Mouse (Mus musculus): ENCODE results near the gene Git2.

Git2 gene

GRCm38 (mm10) chr5:114775056-114775979, at the start of gene Git2:
Gene Git2, minus strand, starts transcription at chr5:114775517.
- DNase-seq (ENCODE audit: low read depth in 2 of 2, low spot score in 2 of 2): peak; percentile 15 to 19

GRCm38 (mm10) chr5:114824197-114824596, 48.9 kb upstream of the Git2 start:
- peak; percentile 28 to 67 for DNase-seq (ENCODE audit: low read depth in 2 of 2, low spot score in 2 of 2)

- peak in 1 of 2 experiments; percentile 44 for DNase-seq (ENCODE audit: low read depth in 2 of 2, low spot score in 2 of 2)
Measured at GRCm38 (mm10) chr5:114822796-114823688, 47.7 kb upstream of the Git2 start, which contains the start of gene 1500011B03Rik. Gene 1500011B03Rik, minus strand, starts transcription at chr5:114823468.

GRCm38 (mm10) chr5:114818124-114818523, 42.8 kb upstream of the Git2 start:
- DNase-seq (ENCODE audit: low read depth in 2 of 2, low spot score in 2 of 2): no peak

- DNase-seq (ENCODE audit: low read depth in 2 of 2, low spot score in 2 of 2): no peak
Measured at GRCm38 (mm10) chr5:114816599-114816998, 41.3 kb upstream of the Git2 start.

GRCm38 (mm10) chr5:114813525-114814181, 38.3 kb upstream of the Git2 start:
- DNase-seq (ENCODE audit: low read depth in 2 of 2, low spot score in 2 of 2): peak; percentile 61 to 75

- DNase-seq (ENCODE audit: low read depth in 2 of 2, low spot score in 2 of 2): no peak
Measured at GRCm38 (mm10) chr5:114809826-114810225, 34.5 kb upstream of the Git2 start.

- DNase-seq (ENCODE audit: low read depth in 2 of 2, low spot score in 2 of 2): no peak
Measured at GRCm38 (mm10) chr5:114809181-114809756, 34.0 kb upstream of the Git2 start.

- DNase-seq (ENCODE audit: low read depth in 2 of 2, low spot score in 2 of 2): no peak
Measured at GRCm38 (mm10) chr5:114808385-114808784, 33.1 kb upstream of the Git2 start.

GRCm38 (mm10) chr5:114807893-114808292, 32.6 kb upstream of the Git2 start:
- DNase-seq (ENCODE audit: low read depth in 2 of 2, low spot score in 2 of 2): no peak

GRCm38 (mm10) chr5:114807468-114807867, 32.2 kb upstream of the Git2 start:
- no peak for DNase-seq (ENCODE audit: low read depth in 2 of 2, low spot score in 2 of 2)

GRCm38 (mm10) chr5:114807063-114807462, 31.7 kb upstream of the Git2 start:
- DNase-seq (ENCODE audit: low read depth in 2 of 2, low spot score in 2 of 2): no peak

GRCm38 (mm10) chr5:114806636-114807035, 31.3 kb upstream of the Git2 start:
- no peak for DNase-seq (ENCODE audit: low read depth in 2 of 2, low spot score in 2 of 2)

- peak; percentile 28 to 33 for DNase-seq (ENCODE audit: low read depth in 2 of 2, low spot score in 2 of 2)
Measured at GRCm38 (mm10) chr5:114805436-114806350, 30.4 kb upstream of the Git2 start.

GRCm38 (mm10) chr5:114804958-114805357, 29.6 kb upstream of the Git2 start:
- no peak for DNase-seq (ENCODE audit: low read depth in 2 of 2, low spot score in 2 of 2)

GRCm38 (mm10) chr5:114804335-114804734, 29.0 kb upstream of the Git2 start:
- no peak for DNase-seq (ENCODE audit: low read depth in 2 of 2, low spot score in 2 of 2)

- no peak for DNase-seq (ENCODE audit: low read depth in 2 of 2, low spot score in 2 of 2)
Measured at GRCm38 (mm10) chr5:114803231-114803630, 27.9 kb upstream of the Git2 start.

- no peak for DNase-seq (ENCODE audit: low read depth in 2 of 2, low spot score in 2 of 2)
Measured at GRCm38 (mm10) chr5:114801841-114802240, 26.5 kb upstream of the Git2 start.

GRCm38 (mm10) chr5:114801049-114801448, 25.7 kb upstream of the Git2 start:
- no peak for DNase-seq (ENCODE audit: low read depth in 2 of 2, low spot score in 2 of 2)

GRCm38 (mm10) chr5:114799848-114800247, 24.5 kb upstream of the Git2 start:
- no peak for DNase-seq (ENCODE audit: low read depth in 2 of 2, low spot score in 2 of 2)
